Mouse (Mus musculus) neural tube, embryonic 12.5 days (tissue): ENCODE data around the gene Ccdc126. TPM values are rescaled to one million over a fixed set of nuclear protein-coding genes. Genes with fewer than 3 reads are reported as not detected.
A peak's percentile ranks its signal among the peaks of the same experiment; 100 is the strongest.

ENCODE experiments used
- ATAC-seq: fragments of 200-750 bp; cut with Nextera tagmentation; 2 replicates; pipeline ENCODE4 v1.8.0; 2017; ENCODE audit warnings: low read depth, mild to moderate bottlenecking, moderate TSS enrichment, moderate library complexity; ENCODE audit not compliant: low FRiP score
- H3K27ac ChIP-seq: fragments of 300-500 bp; sonication (generic); 2 replicates; pipeline ENCODE4 v1.5.1; 2016
- H3K27me3 ChIP-seq: fragments of 300-500 bp; sonication (generic); replicated peaks from 2 replicates; pipeline ENCODE4 v1.6.1; 2016; ENCODE audit warnings: mild to moderate bottlenecking
- H3K36me3 ChIP-seq: fragments of 300-500 bp; sonication (generic); 2 replicates; pipeline ENCODE4 v1.6.1; 2016; ENCODE audit warnings: mild to moderate bottlenecking
- H3K4me1 ChIP-seq: fragments of 300-500 bp; sonication (generic); 2 replicates; pipeline ENCODE4 v1.6.1; 2016
- H3K4me2 ChIP-seq: fragments of 300-500 bp; sonication (generic); replicated peaks from 2 replicates; pipeline ENCODE4 v1.6.1; 2016; ENCODE audit warnings: mild to moderate bottlenecking
- H3K4me3 ChIP-seq: fragments of 300-500 bp; sonication (generic); 2 replicates; pipeline ENCODE4 v1.5.1; 2016
- H3K9ac ChIP-seq: fragments of 300-500 bp; sonication (generic); 2 replicates; pipeline ENCODE4 v1.6.1; 2016; ENCODE audit warnings: mild to moderate bottlenecking
- H3K9me3 ChIP-seq: fragments of 300-500 bp; sonication (generic); 2 replicates; pipeline ENCODE4 v1.6.1; 2016; ENCODE audit warnings: mild to moderate bottlenecking
- WGBS: fragments of 180-500 bp; shearing (Covaris S2); methylation state at CpG from one replicate; pipeline ENCODE4 v1.1.7; 2016; 5-methylcytosine and 5-hydroxymethylcytosine counted together
- polyA plus RNA-seq: library from polyadenylated mRNA; unstranded; fragments of >200 nt; fragmentation: Nextera tagmentation; extraction: Ambion mirVana; gene quantifications from 2 replicates; pipeline ENCODE4 v1.2.1, GENCODE M21; 2016

Ccdc126 gene
- polyA plus RNA-seq, 1 experiment from 2014 or later = 6.5 TPM

DNA sequence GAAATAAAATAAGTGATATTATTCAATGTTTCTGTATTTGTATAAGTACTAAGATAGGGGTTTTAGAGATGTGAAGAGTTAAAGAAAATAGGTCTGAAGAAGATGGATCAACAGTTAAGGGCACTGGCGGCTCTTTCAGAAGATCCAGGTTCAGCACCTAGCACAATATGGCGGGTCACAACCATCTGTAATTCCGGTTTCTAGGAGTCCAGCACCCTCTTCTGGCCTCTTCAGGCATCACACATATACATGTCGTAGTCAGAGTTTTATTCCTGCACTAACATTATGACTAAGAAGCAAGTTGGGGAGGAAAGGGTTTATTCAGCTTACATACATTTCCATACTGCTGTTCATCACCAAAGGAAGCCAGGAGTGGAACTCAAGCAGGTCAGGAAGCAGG is 36.1 kb downstream of the Ccdc126 start:
- H3K36me3 ChIP-seq = no peaks in the 10 kb centered on the region
- no peak overlapping the region for H3K27ac ChIP-seq
- no peaks in the 10 kb centered on the region for H3K9me3 ChIP-seq
- H3K27me3 ChIP-seq = no peaks in the 10 kb centered on the region
- no peak overlapping the region for H3K4me2 ChIP-seq
- ATAC-seq = no peak
- 75% methylated on average over 4 of the region's 4 CpGs for WGBS
- no peak overlapping the region for H3K4me3 ChIP-seq
- no peaks in the 10 kb centered on the region for H3K4me1 ChIP-seq
- no peak overlapping the region for H3K9ac ChIP-seq

DNA sequence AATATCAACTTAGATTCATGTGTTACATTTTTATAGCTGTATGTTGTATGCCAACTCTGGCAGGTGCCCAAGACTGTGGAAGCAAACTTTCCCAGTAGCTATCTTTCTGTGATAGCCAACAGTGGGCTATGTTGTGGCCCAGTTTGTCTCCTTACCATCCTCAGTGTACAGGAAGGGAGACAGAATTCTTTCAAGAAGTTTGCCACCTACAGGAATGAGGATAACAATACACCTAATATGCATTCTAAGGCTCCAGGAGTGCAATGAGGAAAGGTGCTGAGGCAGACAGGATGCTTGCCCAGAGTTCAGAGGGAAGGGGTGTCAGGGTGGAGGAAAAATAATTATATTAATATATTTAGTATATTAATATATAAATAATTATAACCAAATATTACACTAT is 41.3 kb downstream of the Ccdc126 start:
- H3K36me3 ChIP-seq = no peaks in the 10 kb centered on the region
- H3K9me3 ChIP-seq = no peaks in the 10 kb centered on the region
- H3K4me1 ChIP-seq = no peaks in the 10 kb centered on the region
- no peak overlapping the region for H3K4me2 ChIP-seq
- no peak overlapping the region for H3K9ac ChIP-seq
- no peak overlapping the region for H3K4me3 ChIP-seq
- no peak overlapping the region for H3K27ac ChIP-seq
- no peak for ATAC-seq
- H3K27me3 ChIP-seq = no peaks in the 10 kb centered on the region

DNA sequence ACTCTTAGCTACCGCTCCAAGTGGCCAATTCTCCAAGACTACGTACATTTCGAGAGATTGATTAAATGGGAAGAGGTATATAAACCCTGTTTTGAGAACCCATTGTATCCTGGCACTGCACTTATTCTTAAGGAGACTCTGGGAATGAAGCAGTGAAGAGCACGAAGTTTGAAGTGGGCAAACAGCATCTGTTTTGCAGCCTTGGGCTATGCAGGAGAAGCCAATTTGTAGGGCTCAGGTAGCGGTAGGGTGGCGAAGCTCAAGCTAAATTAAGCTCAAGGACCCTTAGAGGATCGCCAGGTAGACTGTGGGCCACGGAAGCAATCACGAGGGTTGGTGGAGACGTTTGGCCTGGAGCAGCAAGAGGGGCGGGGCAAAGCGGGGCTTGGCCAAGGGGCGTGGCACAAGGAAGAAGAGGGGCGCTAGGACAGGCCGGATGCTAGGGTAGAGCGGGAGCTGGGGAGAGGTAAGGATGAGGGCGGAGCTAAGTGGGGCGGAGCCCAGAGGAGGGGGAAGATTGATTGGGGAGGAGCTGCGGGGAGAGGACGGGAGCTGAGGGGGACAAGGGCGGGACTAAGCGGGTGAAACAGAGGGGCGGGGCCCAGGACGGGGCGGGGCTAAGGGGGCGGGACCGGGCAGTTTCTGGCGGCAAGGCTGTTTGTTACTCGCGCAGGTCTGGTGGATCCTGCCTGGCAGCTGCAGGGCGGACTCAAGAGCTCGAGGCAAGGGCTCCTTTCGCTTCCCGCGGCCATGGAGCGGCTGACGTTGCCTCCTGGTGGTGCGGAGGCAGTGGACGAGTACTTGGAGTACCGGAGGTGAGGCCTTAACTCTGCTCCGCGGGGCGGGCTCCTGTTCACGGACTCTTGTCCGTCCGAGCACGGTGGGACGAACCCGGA is 48.3 kb downstream of the Ccdc126 start, which contains the start of gene Fam221a:
Gene Fam221a (plus strand): TSS at position 581 of the 896 bp plus-strand sequence.
- ATAC-seq = peak; percentile 98
- Histone ChIP-seq H3K4me2 (peak within 1 kb of the TSS; percentile 86), H3K4me1 (0 out of 2 replicates have a peak, but pooled peaks cover 10% of the 10 kb centered on the region), H3K9ac (peak within 1 kb of the TSS; percentile 65), H3K27ac (no peak within 1 kb of the TSS), H3K27me3 (no peaks in the 10 kb centered on the region), H3K36me3 (no peaks in the 10 kb centered on the region), H3K9me3 (no peaks in the 10 kb centered on the region), H3K4me3 (peak within 1 kb of the TSS; percentile 50)
- 3% methylated on average over 47 of the region's 49 CpGs for whole genome bisulfite sequencing

DNA sequence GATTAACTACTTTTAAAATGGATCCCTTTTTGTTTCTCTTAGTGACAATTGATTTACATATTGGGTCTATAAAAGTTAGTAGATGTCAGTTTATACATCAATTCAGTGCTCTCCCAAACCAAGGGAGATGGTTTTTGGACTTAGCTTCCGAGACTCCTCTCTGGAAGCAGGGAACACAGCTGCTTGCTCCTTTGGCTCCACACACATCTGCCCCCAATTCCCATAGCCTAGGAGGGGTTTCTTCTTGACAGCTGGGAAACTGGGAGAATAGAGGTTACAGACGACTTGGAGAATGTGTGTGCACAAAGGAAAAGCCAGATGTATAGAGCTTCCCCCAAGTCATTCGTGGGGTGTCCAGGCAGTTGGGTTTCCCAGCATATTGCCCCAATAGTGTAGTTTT is 49.1 kb downstream of the Ccdc126 start:
- H3K36me3 ChIP-seq = no peaks in the 10 kb centered on the region
- no peak overlapping the region for H3K9ac ChIP-seq
- 0 out of 2 replicates have a peak, but pooled peaks have one; percentile 8 for ATAC-seq
- H3K4me2 ChIP-seq = peak overlapping the region; percentile 86
- H3K9me3 ChIP-seq = no peaks in the 10 kb centered on the region
- H3K27me3 ChIP-seq = no peaks in the 10 kb centered on the region
- no peak overlapping the region for H3K27ac ChIP-seq
- WGBS = 43% methylated on average over 3 of the region's 3 CpGs
- H3K4me1 ChIP-seq = 0 out of 2 replicates have a peak, but pooled peaks cover 10% of the 10 kb centered on the region
- H3K4me3 ChIP-seq = peak overlapping the region; percentile 50

DNA sequence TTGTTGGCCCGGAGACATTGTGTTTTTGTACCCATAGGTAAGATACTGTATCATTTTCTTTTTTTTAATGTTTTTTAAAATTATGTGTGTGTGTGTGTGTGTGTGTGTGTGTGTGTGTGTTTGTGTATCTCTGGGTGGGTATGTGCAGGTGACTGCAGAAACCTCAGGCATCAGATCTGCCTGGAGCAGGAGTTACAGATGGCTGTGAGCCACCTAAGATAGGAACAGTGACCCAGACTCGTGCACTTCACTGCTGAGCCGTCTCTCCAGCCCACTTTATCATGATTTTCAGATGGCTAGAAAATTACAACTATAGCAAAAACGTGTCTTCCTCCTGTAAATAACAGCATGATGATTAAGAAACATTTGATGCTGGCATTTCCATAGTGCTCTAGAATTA is 53.6 kb downstream of the Ccdc126 start:
- Histone ChIP-seq H3K9ac (no peak overlapping the region), H3K4me3 (no peak overlapping the region), H3K4me1 (0 out of 2 replicates have a peak, but pooled peaks cover 6% of the 10 kb centered on the region), H3K27me3 (no peaks in the 10 kb centered on the region), H3K36me3 (no peaks in the 10 kb centered on the region), H3K4me2 (no peak overlapping the region), H3K9me3 (no peaks in the 10 kb centered on the region), H3K27ac (no peak overlapping the region)
- ATAC-seq = no peak
- 83% methylated on average over 4 of the region's 4 CpGs for WGBS

DNA sequence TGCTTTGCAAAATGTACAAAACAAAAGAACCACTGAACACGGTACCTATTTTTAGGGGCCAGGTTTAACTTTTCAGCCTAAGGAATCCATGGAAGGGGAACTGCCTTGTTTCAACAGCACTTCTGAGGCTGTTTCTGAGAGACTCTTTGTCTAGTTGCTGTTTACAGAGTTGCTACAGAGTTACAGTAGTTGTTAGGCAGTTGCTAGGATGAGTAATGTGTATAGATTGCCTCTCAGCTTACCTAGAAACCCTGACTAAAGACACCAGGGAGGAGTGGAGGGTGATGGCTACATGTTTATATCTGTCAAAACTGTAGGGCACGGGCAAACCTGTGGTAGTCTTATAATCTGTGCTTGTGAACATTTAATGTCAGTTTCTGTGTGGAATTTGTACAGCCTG is 54.9 kb downstream of the Ccdc126 start:
- Histone ChIP-seq H3K9me3 (no peaks in the 10 kb centered on the region), H3K4me2 (no peak overlapping the region), H3K4me1 (no peaks in the 10 kb centered on the region), H3K36me3 (no peaks in the 10 kb centered on the region), H3K9ac (no peak overlapping the region), H3K4me3 (no peak overlapping the region), H3K27me3 (no peaks in the 10 kb centered on the region), H3K27ac (no peak overlapping the region)
- 82% methylated on average over 2 of the region's 2 CpGs for WGBS
- ATAC-seq = no peak

DNA sequence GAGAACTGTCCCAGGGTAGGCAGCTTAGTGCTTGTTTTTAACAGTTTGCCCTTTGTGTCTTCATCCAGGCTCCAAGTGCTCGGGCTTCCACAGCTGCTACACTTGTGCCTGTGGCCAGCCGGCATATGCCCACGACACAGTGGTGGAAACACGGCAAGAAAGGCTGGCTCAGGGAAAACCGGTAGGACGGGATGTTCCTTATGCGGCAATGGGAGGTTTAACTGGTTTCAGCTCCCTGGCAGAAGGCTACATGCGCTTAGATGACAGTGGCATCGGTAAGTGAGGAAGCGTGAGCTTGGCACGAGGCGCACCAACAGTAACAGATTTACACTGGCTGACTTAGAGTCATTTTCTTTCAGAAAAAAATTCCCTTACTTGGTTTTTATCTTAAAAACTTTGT is 59.3 kb downstream of the Ccdc126 start:
- H3K4me3 ChIP-seq = no peak overlapping the region
- H3K4me2 ChIP-seq = no peak overlapping the region
- 75% methylated on average over 12 of the region's 12 CpGs for WGBS
- H3K4me1 ChIP-seq = no peaks in the 10 kb centered on the region
- no peak overlapping the region for H3K9ac ChIP-seq
- H3K36me3 ChIP-seq = no peaks in the 10 kb centered on the region; the same call in 1 of the 2 replicates
- no peak for ATAC-seq
- H3K27me3 ChIP-seq = no peaks in the 10 kb centered on the region
- no peak overlapping the region for H3K27ac ChIP-seq
- H3K9me3 ChIP-seq = no peaks in the 10 kb centered on the region

Other genes with a start within 250 kb of the Ccdc126 start
- gene Malsu1, start 245.5 kb upstream of the Ccdc126 start, polyA plus RNA-seq = 64.3 and 64.7 TPM in 2 replicates
- 94.0 and 95.9 TPM in 2 replicates for gene Igf2bp3, start 104.3 kb upstream of the Ccdc126 start, polyA plus RNA-seq
- 152 and 166 TPM in 2 replicates for gene Tra2a, start 55.2 kb upstream of the Ccdc126 start, polyA plus RNA-seq
- gene Fam221a, start 48.5 kb downstream of the Ccdc126 start, polyA plus RNA-seq = 4.2 and 4.4 TPM in 2 replicates
- gene Stk31, start 76.3 kb downstream of the Ccdc126 start, polyA plus RNA-seq = not detected in 2 replicates